Mouse (Mus musculus): Measurements from ENCODE around the gene Erg28. TPM values are rescaled to one million over a fixed set of nuclear protein-coding genes. Genes with fewer than 3 reads are reported as not detected.

Gene Erg28
- polyA plus RNA-seq (2012; rRNA removed): 53.8 and 71.7 TPM in 2 replicates

- peak; percentile 99 for DNase-seq (ENCODE audit: low read depth)
- no peak for TF ChIP-seq CTCF (IDR thresholded peaks at IDR 0.05; ENCODE audit: borderline replicate concordance, extremely low read depth, insufficient read depth, insufficient read length)
- peak; percentile 42; the same call in 1 of the 2 replicates for TF ChIP-seq POLR2A (IDR thresholded peaks at IDR 0.05; ENCODE audit: borderline replicate concordance, extremely low read depth, insufficient read depth, insufficient read length, poor library complexity, severe bottlenecking)
These were observed at the start of gene Erg28, which contains the start of gene Ttll5 for GRCm38 (mm10) chr12:85824438-85825264. TSS of gene Erg28 (minus strand) at chr12:85824550. TSS of gene Ttll5 (plus strand) at chr12:85824659.

GRCm38 (mm10) chr12:85869423-85869822 lies 45.1 kb upstream of the Erg28 start:
- DNase-seq (ENCODE audit: low read depth): peak; percentile 90
- TF ChIP-seq CTCF (IDR thresholded peaks at IDR 0.05; ENCODE audit: borderline replicate concordance, extremely low read depth, insufficient read depth, insufficient read length) (no peak), POLR2A (IDR thresholded peaks at IDR 0.05; ENCODE audit: borderline replicate concordance, extremely low read depth, insufficient read depth, insufficient read length, poor library complexity, severe bottlenecking) (no peak)

GRCm38 (mm10) chr12:85867125-85867524 lies 42.8 kb upstream of the Erg28 start:
- TF ChIP-seq CTCF (IDR thresholded peaks at IDR 0.05; ENCODE audit: borderline replicate concordance, extremely low read depth, insufficient read depth, insufficient read length) (peak; percentile 1; the same call in 1 of the 2 replicates), POLR2A (IDR thresholded peaks at IDR 0.05; ENCODE audit: borderline replicate concordance, extremely low read depth, insufficient read depth, insufficient read length, poor library complexity, severe bottlenecking) (no peak)
- DNase-seq (ENCODE audit: low read depth): no peak

GRCm38 (mm10) chr12:85866624-85867023 lies 42.3 kb upstream of the Erg28 start:
- DNase-seq (ENCODE audit: low read depth): no peak
- no peak for TF ChIP-seq POLR2A (IDR thresholded peaks at IDR 0.05; ENCODE audit: borderline replicate concordance, extremely low read depth, insufficient read depth, insufficient read length, poor library complexity, severe bottlenecking)
- no peak for TF ChIP-seq CTCF (IDR thresholded peaks at IDR 0.05; ENCODE audit: borderline replicate concordance, extremely low read depth, insufficient read depth, insufficient read length)

GRCm38 (mm10) chr12:85865526-85865925 lies 41.2 kb upstream of the Erg28 start:
- peak; percentile 69 for DNase-seq (ENCODE audit: low read depth)
- TF ChIP-seq CTCF (IDR thresholded peaks at IDR 0.05; ENCODE audit: borderline replicate concordance, extremely low read depth, insufficient read depth, insufficient read length) (peak; percentile 56; the same call in 1 of the 2 replicates), POLR2A (IDR thresholded peaks at IDR 0.05; ENCODE audit: borderline replicate concordance, extremely low read depth, insufficient read depth, insufficient read length, poor library complexity, severe bottlenecking) (no peak)

DNA sequence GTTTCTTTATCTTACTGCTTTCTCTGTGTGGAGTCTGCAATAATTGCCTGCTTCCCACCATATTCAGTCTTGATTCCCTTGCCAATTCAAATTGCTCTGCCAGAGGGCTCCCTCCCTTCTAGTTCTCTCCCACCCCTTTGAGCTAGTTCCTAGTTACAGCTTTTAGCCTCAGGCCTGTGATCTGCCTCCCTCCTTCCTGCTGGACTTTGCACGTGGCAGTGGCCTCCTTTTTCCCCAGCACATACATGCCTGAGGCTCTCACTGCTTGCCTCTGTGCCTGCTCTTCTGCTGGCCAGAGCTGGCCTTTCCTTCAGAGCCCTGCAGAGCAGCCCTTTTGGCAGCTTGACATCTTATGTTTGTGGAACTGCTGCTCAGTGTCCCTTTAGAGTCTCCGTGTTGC lies 38.2 kb upstream of the Erg28 start:
- TF ChIP-seq POLR2A (IDR thresholded peaks at IDR 0.05; ENCODE audit: borderline replicate concordance, extremely low read depth, insufficient read depth, insufficient read length, poor library complexity, severe bottlenecking): no peak
- DNase-seq (ENCODE audit: low read depth): peak; percentile 78

- TF ChIP-seq POLR2A (IDR thresholded peaks at IDR 0.05; ENCODE audit: borderline replicate concordance, extremely low read depth, insufficient read depth, insufficient read length, poor library complexity, severe bottlenecking): no peak
- TF ChIP-seq CTCF (IDR thresholded peaks at IDR 0.05; ENCODE audit: borderline replicate concordance, extremely low read depth, insufficient read depth, insufficient read length): no peak
- DNase-seq (ENCODE audit: low read depth): peak; percentile 85
These were observed 35.3 kb upstream of the Erg28 start for GRCm38 (mm10) chr12:85859511-85860189.

DNA sequence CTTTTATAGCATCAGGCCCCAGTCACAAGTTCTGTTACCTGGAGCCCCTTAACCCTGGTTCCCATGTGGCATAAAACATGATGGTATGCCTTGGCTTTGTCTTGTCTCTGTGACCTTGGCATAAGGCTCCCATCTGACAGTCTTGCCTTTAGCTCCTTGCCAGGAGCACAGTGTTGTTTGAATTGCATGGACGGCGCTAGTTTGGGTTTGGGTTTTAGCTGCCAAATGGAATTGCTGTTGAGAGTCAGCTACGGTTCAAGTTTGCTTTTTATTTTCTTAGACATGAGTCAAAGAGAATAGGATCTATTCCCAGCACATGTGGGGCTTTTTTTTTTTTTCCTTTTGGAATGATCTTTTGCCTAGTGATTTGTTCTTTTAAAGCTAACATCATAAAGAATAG lies 34.8 kb upstream of the Erg28 start:
- TF ChIP-seq CTCF (IDR thresholded peaks at IDR 0.05; ENCODE audit: borderline replicate concordance, extremely low read depth, insufficient read depth, insufficient read length): no peak
- no peak for TF ChIP-seq POLR2A (IDR thresholded peaks at IDR 0.05; ENCODE audit: borderline replicate concordance, extremely low read depth, insufficient read depth, insufficient read length, poor library complexity, severe bottlenecking)
- peak; percentile 51 for DNase-seq (ENCODE audit: low read depth)

- TF ChIP-seq POLR2A (IDR thresholded peaks at IDR 0.05; ENCODE audit: borderline replicate concordance, extremely low read depth, insufficient read depth, insufficient read length, poor library complexity, severe bottlenecking): no peak
- no peak for DNase-seq (ENCODE audit: low read depth)
These were observed 33.0 kb upstream of the Erg28 start for GRCm38 (mm10) chr12:85857300-85857699.

- peak; percentile 15 for DNase-seq (ENCODE audit: low read depth)
These were observed 29.9 kb upstream of the Erg28 start for GRCm38 (mm10) chr12:85854271-85854670.

GRCm38 (mm10) chr12:85853836-85854235 lies 29.5 kb upstream of the Erg28 start:
- no peak for DNase-seq (ENCODE audit: low read depth)
- TF ChIP-seq POLR2A (IDR thresholded peaks at IDR 0.05; ENCODE audit: borderline replicate concordance, extremely low read depth, insufficient read depth, insufficient read length, poor library complexity, severe bottlenecking) (no peak), CTCF (IDR thresholded peaks at IDR 0.05; ENCODE audit: borderline replicate concordance, extremely low read depth, insufficient read depth, insufficient read length) (no peak)

More at GRCm38 (mm10) chr12:85854271-85854670, 29.9 kb upstream of the Erg28 start:
- TF ChIP-seq CTCF (IDR thresholded peaks at IDR 0.05; ENCODE audit: borderline replicate concordance, extremely low read depth, insufficient read depth, insufficient read length) (no peak), POLR2A (IDR thresholded peaks at IDR 0.05; ENCODE audit: borderline replicate concordance, extremely low read depth, insufficient read depth, insufficient read length, poor library complexity, severe bottlenecking) (no peak)
